ENCODE assay signal across 8 mouse cellular contexts in genomic region chr10:80679556-80680259, GRCm38 (mm10). TPM values are rescaled to one million over a fixed set of nuclear protein-coding genes. Genes with fewer than 3 reads are reported as not detected.
DNase-seq lines count a peak whose midpoint lies in the region; ATAC-seq and TF ChIP-seq lines count a peak whose summit lies in the region.

No protein-coding gene starts in this region.

- H3K9ac ChIP-seq in lung, postnatal 0 days (replicated peaks; ENCODE audit: low read depth): no peak overlapping the region; the same call in 1 of the 2 replicates
- 0 out of 2 replicates have a peak overlapping the region, but pooled peaks have one; percentile 18 for H3K9ac ChIP-seq in hindbrain, embryonic 12.5 days
- no peak overlapping the region for H3K9ac ChIP-seq in midbrain, embryonic 15.5 days

- H3K27ac ChIP-seq in lung, postnatal 0 days (ENCODE audit: low read length): peak overlapping the region; percentile 100
- H3K27ac ChIP-seq in hindbrain, embryonic 12.5 days: peak overlapping the region; percentile 18; the same call in 1 of the 2 replicates
- H3K27ac ChIP-seq in midbrain, embryonic 15.5 days: 0 out of 2 replicates have a peak overlapping the region, but pooled peaks have one; percentile 96

- DNase-seq in cerebellum, adult 11 months: peak; percentile 33
- peak; percentile 57 for DNase-seq in lung, postnatal 0 days (ENCODE audit: low spot score)
- no peak for DNase-seq in lung, adult 2 months
- DNase-seq in right cerebral cortex, postnatal 14 days: no peak
- no peak for DNase-seq in right cerebral cortex, postnatal 4 days

- WGBS in lung, postnatal 0 days: 58% methylated on average over 9 of the region's 9 CpGs
- WGBS in lung, adult 2 months: 31% methylated on average over 9 of the region's 9 CpGs
- 62% methylated on average over 9 of the region's 9 CpGs for WGBS in hindbrain, embryonic 12.5 days
- 59% methylated on average over 9 of the region's 9 CpGs for WGBS in midbrain, embryonic 15.5 days

- H3K4me1 ChIP-seq in lung, postnatal 0 days (ENCODE audit: insufficient read depth, low read depth, low read length): peaks cover 24% of the 10 kb centered on the region
- H3K4me1 ChIP-seq in lung, adult 2 months (ENCODE audit: control insufficient read depth, insufficient read depth, low read length): peaks cover 26% of the 10 kb centered on the region
- peaks cover 40% of the 10 kb centered on the region for H3K4me1 ChIP-seq in hindbrain, embryonic 12.5 days
- peaks cover 27% of the 10 kb centered on the region for H3K4me1 ChIP-seq in midbrain, embryonic 15.5 days

- H3K4me2 ChIP-seq in lung, postnatal 0 days (replicated peaks; ENCODE audit: low read depth, low read length): no peak overlapping the region
- no peak overlapping the region for H3K4me2 ChIP-seq in hindbrain, embryonic 12.5 days (replicated peaks)
- no peak overlapping the region for H3K4me2 ChIP-seq in midbrain, embryonic 15.5 days

- no peaks in the 10 kb centered on the region for H3K9me3 ChIP-seq in lung, postnatal 0 days (ENCODE audit: low read length)
- no peaks in the 10 kb centered on the region for H3K9me3 ChIP-seq in hindbrain, embryonic 12.5 days (replicated peaks)
- no peaks in the 10 kb centered on the region for H3K9me3 ChIP-seq in midbrain, embryonic 15.5 days

- no peak for ATAC-seq in cerebellum, adult (ENCODE audit: insufficient number of reproducible peaks, low FRiP score, low TSS enrichment)
- ATAC-seq in lung, postnatal 0 days: no peak
- ATAC-seq in hindbrain, embryonic 12.5 days (ENCODE audit: low FRiP score): no peak
- ATAC-seq in midbrain, embryonic 15.5 days (replicated peaks): no peak

- no peak for TF ChIP-seq CTCF in lung, postnatal 0 days (IDR thresholded peaks at IDR 0.05)
- no peak for TF ChIP-seq CTCF in lung, adult 2 months (IDR thresholded peaks at IDR 0.05; ENCODE audit: insufficient read depth, low read length)

- TF ChIP-seq EP300 in lung, postnatal 0 days (IDR thresholded peaks at IDR 0.05): no peak

- H3K27me3 ChIP-seq in lung, postnatal 0 days (replicated peaks; ENCODE audit: insufficient read depth, low read length): no peaks in the 10 kb centered on the region
- H3K27me3 ChIP-seq in hindbrain, embryonic 12.5 days: no peaks in the 10 kb centered on the region
- no peaks in the 10 kb centered on the region for H3K27me3 ChIP-seq in midbrain, embryonic 15.5 days (replicated peaks)

- H3K36me3 ChIP-seq in lung, postnatal 0 days (ENCODE audit: insufficient read depth, low read length): peaks cover 7% of the 10 kb centered on the region; the same call in 1 of the 2 replicates
- H3K36me3 ChIP-seq in hindbrain, embryonic 12.5 days: peaks cover 17% of the 10 kb centered on the region; the same call in 1 of the 2 replicates
- no peaks in the 10 kb centered on the region for H3K36me3 ChIP-seq in midbrain, embryonic 15.5 days (replicated peaks)

- H3K4me3 ChIP-seq in lung, postnatal 0 days (ENCODE audit: low read depth, low read length): no peak overlapping the region
- no peak overlapping the region for H3K4me3 ChIP-seq in lung, adult 2 months (replicated peaks; ENCODE audit: extremely low read depth, low read depth, low read length)
- H3K4me3 ChIP-seq in hindbrain, embryonic 12.5 days: no peak overlapping the region
- H3K4me3 ChIP-seq in midbrain, embryonic 15.5 days: no peak overlapping the region

- no peak for TF ChIP-seq POLR2A in lung, adult 2 months (IDR thresholded peaks at IDR 0.05; ENCODE audit: borderline replicate concordance, extremely low read depth, low read depth, low read length)

RNA-seq across cellular contexts. Expression of gene Mknk2, which starts 1.8 kb away (rescaled TPM):
- polyA plus RNA-seq in lung, postnatal 0 days (2015; fragmentation: Nextera tagmentation; extraction: Ambion mirVana): 92.2 and 103 TPM in 2 replicates
- 267 and 338 TPM in 2 replicates for polyA plus RNA-seq in lung, adult 2 months (2012; rRNA removed)
- 88.1 and 90.3 TPM in 2 replicates for polyA plus RNA-seq in hindbrain, embryonic 12.5 days (2016; fragmentation: Nextera tagmentation; extraction: Ambion mirVana)
- 61.5 and 66.6 TPM in 2 replicates for polyA plus RNA-seq in midbrain, embryonic 15.5 days (2015; fragmentation: Nextera tagmentation; extraction: Ambion mirVana)

RNA-seq across cellular contexts. Expression of gene Mob3a, which starts 22.1 kb away (rescaled TPM):
- polyA plus RNA-seq in lung, postnatal 0 days (2015; fragmentation: Nextera tagmentation; extraction: Ambion mirVana): 32.6 and 37.0 TPM in 2 replicates
- 51.5 and 52.4 TPM in 2 replicates for polyA plus RNA-seq in lung, adult 2 months (2012; rRNA removed)
- polyA plus RNA-seq in hindbrain, embryonic 12.5 days (2016; fragmentation: Nextera tagmentation; extraction: Ambion mirVana): 56.5 and 62.9 TPM in 2 replicates
- polyA plus RNA-seq in midbrain, embryonic 15.5 days (2015; fragmentation: Nextera tagmentation; extraction: Ambion mirVana): 63.4 and 64.3 TPM in 2 replicates

RNA-seq across cellular contexts. Expression of gene Izumo4, which starts 22.3 kb away (rescaled TPM):
- 28.7 and 28.8 TPM in 2 replicates for polyA plus RNA-seq in lung, postnatal 0 days (2015; fragmentation: Nextera tagmentation; extraction: Ambion mirVana)
- polyA plus RNA-seq in lung, adult 2 months (2012; rRNA removed): 61.9 and 70.8 TPM in 2 replicates
- polyA plus RNA-seq in hindbrain, embryonic 12.5 days (2016; fragmentation: Nextera tagmentation; extraction: Ambion mirVana): 27.1 and 30.5 TPM in 2 replicates
- 42.9 and 50.9 TPM in 2 replicates for polyA plus RNA-seq in midbrain, embryonic 15.5 days (2015; fragmentation: Nextera tagmentation; extraction: Ambion mirVana)

RNA-seq across cellular contexts. Expression of gene Btbd2, which starts 22.8 kb away (rescaled TPM):
- polyA plus RNA-seq in lung, postnatal 0 days (2015; fragmentation: Nextera tagmentation; extraction: Ambion mirVana): 41.7 and 42.9 TPM in 2 replicates
- 87.0 and 91.3 TPM in 2 replicates for polyA plus RNA-seq in lung, adult 2 months (2012; rRNA removed)
- 87.8 and 96.4 TPM in 2 replicates for polyA plus RNA-seq in hindbrain, embryonic 12.5 days (2016; fragmentation: Nextera tagmentation; extraction: Ambion mirVana)
- polyA plus RNA-seq in midbrain, embryonic 15.5 days (2015; fragmentation: Nextera tagmentation; extraction: Ambion mirVana): 85.9 and 90.4 TPM in 2 replicates

RNA-seq across cellular contexts. Expression of gene Csnk1g2, which starts 57.1 kb away (rescaled TPM):
- polyA plus RNA-seq in lung, postnatal 0 days (2015; fragmentation: Nextera tagmentation; extraction: Ambion mirVana): 97.7 and 111 TPM in 2 replicates
- 246 and 276 TPM in 2 replicates for polyA plus RNA-seq in lung, adult 2 months (2012; rRNA removed)
- 190 and 192 TPM in 2 replicates for polyA plus RNA-seq in hindbrain, embryonic 12.5 days (2016; fragmentation: Nextera tagmentation; extraction: Ambion mirVana)
- polyA plus RNA-seq in midbrain, embryonic 15.5 days (2015; fragmentation: Nextera tagmentation; extraction: Ambion mirVana): 107 and 123 TPM in 2 replicates

Comparison
In these comparisons a context has a peak if more than half of its experiments do, and no peak if none do; other contexts are left out.
1. DNase-seq: peak in cerebellum, adult 11 months (single experiment) and lung, postnatal 0 days (single experiment); none in lung, adult 2 months (single experiment), right cerebral cortex, postnatal 14 days (single experiment) and right cerebral cortex, postnatal 4 days (single experiment).
2. H3K27ac ChIP-seq: peak in every context shown above with its lines; median percentile 100 in lung, postnatal 0 days; 96 in midbrain, embryonic 15.5 days; 18 in hindbrain, embryonic 12.5 days.